Mouse (Mus musculus) intestine, embryonic 15.5 days (tissue): ENCODE results near the gene Pfn1. TPM values are rescaled to one million over a fixed set of nuclear protein-coding genes. Genes with fewer than 3 reads are reported as not detected.

ENCODE experiments used
- ATAC-seq: fragments of 200-750 bp; cut with Nextera tagmentation; 2 replicates; pipeline ENCODE4 v1.8.0; 2017; ENCODE audit warnings: moderate TSS enrichment, moderate library complexity
- H3K27ac ChIP-seq: fragments of 300-500 bp; sonication (generic); 2 replicates; pipeline ENCODE4 v1.5.1; 2015; ENCODE audit warnings: mild to moderate bottlenecking, inconsistent platforms
- H3K27me3 ChIP-seq: fragments of 300-500 bp; sonication (generic); replicated peaks from 2 replicates; pipeline ENCODE4 v1.6.1; 2015; ENCODE audit warnings: inconsistent platforms
- H3K36me3 ChIP-seq: fragments of 300-500 bp; sonication (generic); 2 replicates; pipeline ENCODE4 v1.6.1; 2015; ENCODE audit warnings: inconsistent platforms
- H3K4me1 ChIP-seq: fragments of 300-500 bp; sonication (generic); replicated peaks from 2 replicates; pipeline ENCODE4 v1.6.1; 2015; ENCODE audit warnings: inconsistent platforms
- H3K4me2 ChIP-seq: fragments of 300-500 bp; sonication (generic); replicated peaks from 2 replicates; pipeline ENCODE4 v1.6.1; 2015; ENCODE audit warnings: mild to moderate bottlenecking, inconsistent platforms
- H3K4me3 ChIP-seq: fragments of 300-500 bp; sonication (generic); replicated peaks from 2 replicates; pipeline ENCODE4 v1.5.1; 2015; ENCODE audit warnings: inconsistent platforms
- H3K9ac ChIP-seq: fragments of 300-500 bp; sonication (generic); 2 replicates; pipeline ENCODE4 v1.6.1; 2015; ENCODE audit warnings: inconsistent platforms
- H3K9me3 ChIP-seq: fragments of 300-500 bp; sonication (generic); 2 replicates; pipeline ENCODE4 v1.6.1; 2016; ENCODE audit warnings: inconsistent platforms
- WGBS: fragments of 180-500 bp; shearing (Covaris S2); methylation state at CpG from one replicate; pipeline ENCODE4 v1.1.7; 2015; 5-methylcytosine and 5-hydroxymethylcytosine counted together
- polyA plus RNA-seq: library from polyadenylated mRNA; unstranded; fragments of >200 nt; fragmentation: Nextera tagmentation; extraction: Ambion mirVana; gene quantifications from 2 replicates; pipeline ENCODE4 v1.2.1, GENCODE M21; 2015

Gene Pfn1
- polyA plus RNA-seq, 1 experiment from 2014 or later: 2,325 TPM

DNA sequence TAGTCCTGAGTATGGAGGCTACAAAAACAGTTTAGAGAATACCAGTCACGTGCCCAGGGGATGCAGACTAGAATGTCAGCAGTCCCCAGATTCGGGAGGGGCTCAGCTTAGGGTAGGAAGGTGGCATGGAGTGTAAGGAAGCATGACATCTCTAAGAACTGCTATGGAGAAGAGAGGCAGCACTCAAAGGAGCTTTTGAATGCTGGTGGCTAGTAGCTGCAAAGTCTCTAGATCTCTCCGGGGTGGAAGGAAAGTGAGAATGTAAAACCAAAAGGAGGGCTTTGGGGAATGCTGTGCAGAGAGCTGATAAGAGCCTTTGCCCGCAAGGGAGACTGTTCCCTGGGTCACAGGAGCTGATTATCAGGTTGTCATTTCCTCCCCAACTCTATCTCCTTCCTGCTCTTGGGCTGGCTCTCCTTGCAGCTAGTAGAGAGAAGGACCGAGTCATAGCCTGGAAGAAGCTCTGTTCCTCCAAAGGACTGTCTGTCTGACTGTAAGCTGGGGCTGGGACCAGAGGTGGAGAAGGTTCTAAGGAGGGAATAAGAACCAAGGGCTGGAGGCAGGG, 15.6 kb downstream of the Pfn1 start, which contains the start of gene Gp1ba:
Gene Gp1ba (plus strand): TSS at position 409 of the 565 bp plus-strand sequence.
- no peak within 1 kb of the TSS for H3K9ac ChIP-seq
- peak; percentile 31; the same call in 1 of the 2 replicates for ATAC-seq
- no peak within 1 kb of the TSS for H3K4me3 ChIP-seq
- no peaks in the 10 kb centered on the region for H3K9me3 ChIP-seq
- no peaks in the 10 kb centered on the region for H3K27me3 ChIP-seq
- no peaks in the 10 kb centered on the region for H3K4me1 ChIP-seq
- WGBS: 28% methylated on average over 5 of the region's 5 CpGs
- no peaks in the 10 kb centered on the region for H3K36me3 ChIP-seq
- H3K4me2 ChIP-seq: no peak within 1 kb of the TSS
- H3K27ac ChIP-seq: no peak within 1 kb of the TSS

GRCm38 (mm10) chr11:70638293-70638692, 16.2 kb downstream of the Pfn1 start:
- ATAC-seq: no peak
- Histone ChIP-seq H3K4me1 (no peaks in the 10 kb centered on the region), H3K9me3 (no peaks in the 10 kb centered on the region), H3K27ac (no peak overlapping the region), H3K4me2 (no peak overlapping the region), H3K4me3 (no peak overlapping the region), H3K36me3 (no peaks in the 10 kb centered on the region), H3K9ac (no peak overlapping the region), H3K27me3 (no peaks in the 10 kb centered on the region)
- WGBS: 81% methylated on average over 1 of the region's 1 CpGs

- no peaks in the 10 kb centered on the region for H3K4me1 ChIP-seq
Observed at GRCm38 (mm10) chr11:70637764-70638163, 16.7 kb downstream of the Pfn1 start.

DNA sequence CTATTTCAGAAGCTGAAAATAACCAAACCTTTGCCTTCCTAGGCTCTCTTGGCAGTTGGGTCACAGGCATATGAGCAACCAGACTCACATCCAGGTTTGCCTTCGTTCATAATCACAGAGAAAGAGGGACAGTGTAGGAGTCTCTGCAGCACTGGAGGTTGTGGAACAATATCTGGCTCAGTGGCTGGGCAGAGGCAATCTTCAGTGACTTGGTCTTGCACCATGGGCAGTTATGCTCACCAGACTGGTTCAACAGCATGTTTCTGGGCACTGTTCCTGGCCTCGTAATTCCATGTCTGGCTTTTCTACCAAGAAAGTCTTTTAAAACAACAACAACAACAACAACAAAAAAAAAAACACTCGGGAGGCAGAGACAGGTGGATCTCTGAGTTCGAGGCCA, 18.8 kb downstream of the Pfn1 start:
- Histone ChIP-seq H3K36me3 (no peaks in the 10 kb centered on the region), H3K4me2 (no peak overlapping the region), H3K9me3 (no peaks in the 10 kb centered on the region), H3K27me3 (no peaks in the 10 kb centered on the region), H3K4me1 (no peaks in the 10 kb centered on the region), H3K27ac (no peak overlapping the region), H3K4me3 (no peak overlapping the region), H3K9ac (no peak overlapping the region)
- no peak for ATAC-seq
- WGBS: 80% methylated on average over 4 of the region's 4 CpGs

More at GRCm38 (mm10) chr11:70637764-70638163, 16.7 kb downstream of the Pfn1 start:
- H3K9ac ChIP-seq: no peak overlapping the region
- WGBS: 77% methylated on average over 1 of the region's 1 CpGs
- H3K27ac ChIP-seq: no peak overlapping the region
- H3K36me3 ChIP-seq: no peaks in the 10 kb centered on the region
- H3K9me3 ChIP-seq: no peaks in the 10 kb centered on the region
- H3K4me2 ChIP-seq: no peak overlapping the region
- H3K27me3 ChIP-seq: no peaks in the 10 kb centered on the region
- H3K4me3 ChIP-seq: no peak overlapping the region
- ATAC-seq: no peak

- 74% methylated on average over 7 of the region's 7 CpGs for WGBS
- Histone ChIP-seq H3K9me3 (no peaks in the 10 kb centered on the region), H3K36me3 (no peaks in the 10 kb centered on the region), H3K4me3 (no peak overlapping the region), H3K27me3 (no peaks in the 10 kb centered on the region), H3K27ac (no peak overlapping the region), H3K9ac (no peak overlapping the region), H3K4me1 (no peaks in the 10 kb centered on the region), H3K4me2 (no peak overlapping the region)
- peak; percentile 47; the same call in 1 of the 2 replicates for ATAC-seq
Observed at GRCm38 (mm10) chr11:70630129-70630528, 24.3 kb downstream of the Pfn1 start.

DNA sequence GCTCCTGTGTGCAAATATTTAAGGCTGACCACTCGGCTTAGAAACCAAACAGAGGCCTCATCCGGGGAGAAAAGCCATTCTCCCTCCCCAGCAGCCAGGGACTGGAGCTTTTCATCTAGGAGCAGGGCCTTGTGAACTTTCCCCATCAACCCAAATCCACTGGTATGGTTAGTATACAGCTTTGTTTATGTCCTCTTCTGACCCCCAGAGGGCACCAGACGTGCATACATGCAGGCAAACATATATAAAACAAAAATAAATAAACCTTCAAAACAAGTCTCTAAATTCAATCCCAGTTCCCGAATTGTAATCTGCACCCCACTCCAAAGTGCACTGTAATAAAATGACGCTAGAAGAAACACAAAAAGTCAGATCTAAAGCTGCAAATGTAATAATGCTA, 24.9 kb downstream of the Pfn1 start:
- no peaks in the 10 kb centered on the region for H3K36me3 ChIP-seq
- no peaks in the 10 kb centered on the region for H3K4me1 ChIP-seq
- no peaks in the 10 kb centered on the region for H3K27me3 ChIP-seq
- H3K27ac ChIP-seq: no peak overlapping the region
- H3K9ac ChIP-seq: no peak overlapping the region
- H3K4me3 ChIP-seq: no peak overlapping the region
- ATAC-seq: no peak
- 48% methylated on average over 5 of the region's 5 CpGs for WGBS
- H3K9me3 ChIP-seq: no peaks in the 10 kb centered on the region
- no peak overlapping the region for H3K4me2 ChIP-seq

- 60% methylated on average over 2 of the region's 2 CpGs for WGBS
Observed at GRCm38 (mm10) chr11:70628431-70628830, 26.0 kb downstream of the Pfn1 start.

DNA sequence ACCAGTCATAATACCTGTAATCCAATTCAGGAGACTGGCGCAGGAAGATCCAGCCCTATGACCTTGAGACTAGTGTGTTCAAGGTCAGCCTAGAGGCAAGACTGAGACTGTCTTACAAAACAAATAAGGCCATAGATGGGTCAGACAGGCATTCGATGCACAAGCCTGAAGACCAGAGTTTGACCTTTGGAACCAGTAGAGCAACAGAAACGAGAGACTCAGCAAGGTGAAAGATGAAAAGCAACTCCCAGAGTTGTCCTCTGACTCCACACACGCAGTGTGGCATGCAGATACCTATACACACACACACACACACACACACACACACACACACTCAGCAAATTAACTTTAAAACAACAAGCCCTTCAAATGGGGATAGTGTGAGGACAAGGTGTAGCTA, 27.6 kb downstream of the Pfn1 start:
- Histone ChIP-seq H3K36me3 (no peaks in the 10 kb centered on the region), H3K27ac (no peak overlapping the region), H3K27me3 (no peaks in the 10 kb centered on the region), H3K4me3 (no peak overlapping the region), H3K9me3 (no peaks in the 10 kb centered on the region), H3K4me2 (no peak overlapping the region), H3K4me1 (peaks cover 3% of the 10 kb centered on the region; the same call in 1 of the 2 replicates), H3K9ac (no peak overlapping the region)
- no peak for ATAC-seq
- 54% methylated on average over 4 of the region's 4 CpGs for WGBS

More at GRCm38 (mm10) chr11:70628431-70628830, 26.0 kb downstream of the Pfn1 start:
- Histone ChIP-seq H3K27ac (no peak overlapping the region), H3K4me2 (no peak overlapping the region), H3K27me3 (no peaks in the 10 kb centered on the region), H3K4me3 (no peak overlapping the region), H3K9me3 (no peaks in the 10 kb centered on the region), H3K9ac (no peak overlapping the region), H3K36me3 (no peaks in the 10 kb centered on the region), H3K4me1 (no peaks in the 10 kb centered on the region)
- no peak for ATAC-seq

DNA sequence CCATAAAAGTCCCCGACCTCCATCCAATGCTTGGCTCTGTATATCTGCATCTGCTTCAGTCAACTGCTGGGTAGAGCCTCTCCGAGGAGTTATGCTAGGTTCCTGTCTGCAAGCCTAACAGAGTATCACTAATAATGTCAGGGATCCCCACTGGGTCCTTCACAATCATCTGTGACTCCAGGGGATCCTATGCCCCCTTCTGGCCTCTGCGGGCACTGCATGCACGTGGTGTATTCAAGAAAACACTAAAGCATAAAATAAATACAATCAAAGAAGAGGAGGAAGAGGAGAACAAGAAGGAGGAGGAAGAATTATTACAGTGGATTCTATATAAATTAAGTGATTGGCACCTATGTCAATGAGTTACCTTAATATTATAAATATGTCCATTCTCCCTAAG, 29.0 kb downstream of the Pfn1 start:
- no peak for ATAC-seq
- peaks cover 6% of the 10 kb centered on the region; the same call in 1 of the 2 replicates for H3K4me1 ChIP-seq
- H3K4me2 ChIP-seq: no peak overlapping the region
- no peak overlapping the region for H3K4me3 ChIP-seq
- H3K9ac ChIP-seq: no peak overlapping the region
- H3K9me3 ChIP-seq: no peaks in the 10 kb centered on the region
- no peaks in the 10 kb centered on the region for H3K36me3 ChIP-seq
- H3K27ac ChIP-seq: no peak overlapping the region
- 47% methylated on average over 4 of the region's 4 CpGs for WGBS
- no peaks in the 10 kb centered on the region for H3K27me3 ChIP-seq

- Histone ChIP-seq H3K9me3 (no peaks in the 10 kb centered on the region), H3K27me3 (no peaks in the 10 kb centered on the region), H3K4me2 (no peak overlapping the region; the same call in 1 of the 2 replicates), H3K27ac (no peak overlapping the region), H3K4me3 (no peak overlapping the region), H3K36me3 (no peaks in the 10 kb centered on the region), H3K4me1 (peaks cover 6% of the 10 kb centered on the region; the same call in 1 of the 2 replicates), H3K9ac (no peak overlapping the region)
- 72% methylated on average over 10 of the region's 10 CpGs for WGBS
- ATAC-seq: peak; percentile 51
Observed at GRCm38 (mm10) chr11:70623053-70623742, 31.2 kb downstream of the Pfn1 start.

- Histone ChIP-seq H3K9me3 (no peaks in the 10 kb centered on the region), H3K27me3 (no peaks in the 10 kb centered on the region), H3K27ac (peak overlapping the region; percentile 62; the same call in 1 of the 2 replicates), H3K4me2 (no peak overlapping the region), H3K36me3 (no peaks in the 10 kb centered on the region), H3K9ac (peak overlapping the region; percentile 28; the same call in 1 of the 2 replicates), H3K4me1 (peaks cover 6% of the 10 kb centered on the region; the same call in 1 of the 2 replicates), H3K4me3 (no peak overlapping the region)
- ATAC-seq: peak; percentile 61
- WGBS: 34% methylated on average over 7 of the region's 7 CpGs
Observed at GRCm38 (mm10) chr11:70621972-70622814, 32.3 kb downstream of the Pfn1 start.

DNA sequence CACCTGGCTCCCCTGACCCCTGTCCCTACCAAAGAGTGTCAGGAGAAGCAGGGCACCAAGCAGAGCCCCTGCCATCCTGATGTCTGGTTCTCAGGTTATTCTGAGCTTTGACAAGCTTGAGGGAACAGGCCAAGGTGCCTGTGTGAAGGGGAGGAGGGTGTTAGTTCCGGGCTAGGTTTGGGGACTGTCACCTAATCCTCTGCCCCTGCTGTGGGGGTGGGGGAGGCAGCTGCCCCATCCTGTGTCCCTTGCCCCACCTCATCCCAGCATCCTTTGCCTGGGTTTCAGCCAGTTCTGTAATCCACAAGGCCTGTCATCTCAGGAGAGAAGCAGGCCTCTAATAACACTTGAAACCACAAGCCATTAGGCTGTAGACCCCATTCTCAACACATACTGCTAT, 35.3 kb downstream of the Pfn1 start, which contains the start of gene Chrne:
Gene Chrne (minus strand): TSS at position 116 of the 400 bp plus-strand sequence.
- WGBS: 48% methylated on average over 1 of the region's 1 CpGs
- no peaks in the 10 kb centered on the region for H3K9me3 ChIP-seq
- no peak for ATAC-seq

More for the DNA sequence above, 35.3 kb downstream of the Pfn1 start, which contains the start of gene Chrne:
- Histone ChIP-seq H3K9ac (no peak within 1 kb of the TSS), H3K27ac (no peak within 1 kb of the TSS), H3K4me3 (no peak within 1 kb of the TSS), H3K4me1 (peaks cover 25% of the 10 kb centered on the region), H3K27me3 (no peaks in the 10 kb centered on the region), H3K36me3 (no peaks in the 10 kb centered on the region), H3K4me2 (no peak within 1 kb of the TSS)
